ENCODE assay signal across 28 mouse cellular contexts in genomic region chr14:122784701-122785100, GRCm38 (mm10).
"Had no signal": no experiment of that assay in that cellular context is flagged by ENCODE, and none has a peak within 500 bp of the region (broad histone marks: within the 10 kb centered on the region; RNA-seq: fewer than 3 reads in every experiment).

No protein-coding gene starts in this region.

- H3K27me3 ChIP-seq: embryonic facial prominence, embryonic 12.5 days; embryonic facial prominence, embryonic 13.5 days; embryonic facial prominence, embryonic 15.5 days; forebrain, embryonic 12.5 days; forebrain, embryonic 13.5 days; forebrain, embryonic 15.5 days had no signal

- DNase-seq: cerebellum, adult 8-10 months; cerebellum, adult 9-10 months; cerebellum, adult 9-11 months; cerebellum, postnatal 10 days; cerebellum, postnatal 14 days; cerebellum, postnatal 25 days; cerebellum, postnatal 36 days; embryo, embryonic 11 days; forebrain, postnatal 0 days; gastrocnemius, adult 2 months; gastrocnemius, postnatal 10 days; gastrocnemius, postnatal 14 days; gastrocnemius, postnatal 25 days; gastrocnemius, postnatal 36 days; heart, adult 11 months; heart, adult 18-20 months; heart, adult 2 months had no signal

- H3K27ac ChIP-seq: embryonic facial prominence, embryonic 10.5 days; embryonic facial prominence, embryonic 12.5 days; embryonic facial prominence, embryonic 13.5 days; embryonic facial prominence, embryonic 15.5 days; forebrain, embryonic 10.5 days; forebrain, embryonic 12.5 days; forebrain, embryonic 13.5 days; forebrain, embryonic 15.5 days; gastrocnemius, adult 2 months; heart, adult 2 months had no signal

- ATAC-seq: forebrain, embryonic 13.5 days; forebrain, embryonic 14.5 days; forebrain, embryonic 15.5 days; forebrain, embryonic 16.5 days; forebrain, postnatal 0 days had no signal

- H3K4me1 ChIP-seq: embryonic facial prominence, embryonic 12.5 days; embryonic facial prominence, embryonic 13.5 days; embryonic facial prominence, embryonic 15.5 days; forebrain, embryonic 10.5 days; forebrain, embryonic 12.5 days; forebrain, embryonic 13.5 days had no signal

- H3K4me3 ChIP-seq: embryonic facial prominence, embryonic 10.5 days; embryonic facial prominence, embryonic 12.5 days; embryonic facial prominence, embryonic 13.5 days; embryonic facial prominence, embryonic 15.5 days; erythroblast, embryonic 14.5 days; forebrain, embryonic 10.5 days; forebrain, embryonic 12.5 days; forebrain, embryonic 13.5 days; forebrain, embryonic 15.5 days; gastrocnemius, adult 2 months; heart, adult 2 months had no signal
